Mouse (Mus musculus): ENCODE measurements around the gene St6gal1. TPM values are rescaled to one million over a fixed set of nuclear protein-coding genes. Genes with fewer than 3 reads are reported as not detected.

St6gal1 gene
- total and polyA plus RNA-seq, 2 experiments from 2014 or later, result 16.4 to 21.8 TPM

DNA sequence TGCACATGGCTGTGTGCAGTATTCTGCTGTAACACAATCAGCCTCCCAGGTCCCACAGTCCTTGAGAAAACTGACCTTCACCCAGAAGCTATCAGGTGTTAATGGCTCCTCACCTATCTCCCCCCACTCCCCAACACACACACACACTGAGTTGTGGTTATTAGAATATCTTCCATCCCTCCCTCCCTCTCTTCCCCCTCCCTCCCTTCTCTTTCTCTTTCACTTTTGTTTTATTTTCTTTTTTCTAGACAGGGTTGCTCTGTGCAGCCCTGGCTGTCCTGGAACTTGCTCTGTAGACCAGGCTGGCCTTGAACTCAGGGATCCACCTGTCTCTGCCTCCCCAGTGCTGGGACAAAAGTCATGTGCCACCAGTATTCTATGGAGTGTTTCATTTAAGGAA is 97.9 kb downstream of the St6gal1 start:
- TF ChIP-seq CTCF (IDR thresholded peaks at IDR 0.05; ENCODE audit: low read depth), result no peak
- no peaks in the 10 kb centered on the region for H3K27me3 ChIP-seq (ENCODE audit: insufficient read depth, low read length)
- no peak overlapping the region for H3K9ac ChIP-seq

GRCm38 (mm10) chr16:23323915-23324314 is 99.4 kb downstream of the St6gal1 start:
- Histone ChIP-seq H3K4me1 (ENCODE audit: insufficient read depth) (no peaks in the 10 kb centered on the region), H3K4me3 (ENCODE audit: low read depth, low read length) (no peak overlapping the region), H3K9ac (no peak overlapping the region), H3K4me2 (ENCODE audit: low read depth) (no peak overlapping the region), H3K9me3 (ENCODE audit: low read length) (no peaks in the 10 kb centered on the region), H3K27me3 (ENCODE audit: insufficient read depth, low read length) (no peaks in the 10 kb centered on the region), H3K27ac (ENCODE audit: low read depth, low read length) (no peak overlapping the region), H3K36me3 (ENCODE audit: insufficient read depth) (peaks cover 12% of the 10 kb centered on the region)
- ATAC-seq, result no peak; the same call in 1 of the 2 replicates
- no peak for DNase-seq
- WGBS, result 5% methylated on average over 3 of the region's 3 CpGs
- no peak for TF ChIP-seq CTCF (IDR thresholded peaks at IDR 0.05; ENCODE audit: low read depth)

More for the DNA sequence above, 97.9 kb downstream of the St6gal1 start:
- Histone ChIP-seq H3K36me3 (ENCODE audit: insufficient read depth) (peaks cover 19% of the 10 kb centered on the region), H3K4me2 (ENCODE audit: low read depth) (no peak overlapping the region), H3K27ac (ENCODE audit: low read depth, low read length) (no peak overlapping the region), H3K4me1 (ENCODE audit: insufficient read depth) (no peaks in the 10 kb centered on the region), H3K4me3 (ENCODE audit: low read depth, low read length) (no peak overlapping the region), H3K9me3 (ENCODE audit: low read length) (no peaks in the 10 kb centered on the region)
- DNase-seq (no peak), ATAC-seq (no peak)

GRCm38 (mm10) chr16:23324867-23325650 is 100.5 kb downstream of the St6gal1 start:
- 72% methylated on average over 6 of the region's 6 CpGs for WGBS
- ATAC-seq, result no peak
- H3K4me2 ChIP-seq (ENCODE audit: low read depth), result no peak overlapping the region

GRCm38 (mm10) chr16:23326664-23327063 is 102.1 kb downstream of the St6gal1 start:
- ATAC-seq (no peak), DNase-seq (no peak)
- WGBS, result 90% methylated on average over 6 of the region's 6 CpGs
- no peak for TF ChIP-seq CTCF (IDR thresholded peaks at IDR 0.05; ENCODE audit: low read depth)
- Histone ChIP-seq H3K27ac (ENCODE audit: low read depth, low read length) (no peak overlapping the region), H3K4me1 (ENCODE audit: insufficient read depth) (no peaks in the 10 kb centered on the region), H3K4me2 (ENCODE audit: low read depth) (no peak overlapping the region), H3K9ac (no peak overlapping the region), H3K9me3 (ENCODE audit: low read length) (no peaks in the 10 kb centered on the region), H3K4me3 (ENCODE audit: low read depth, low read length) (no peak overlapping the region), H3K27me3 (ENCODE audit: insufficient read depth, low read length) (no peaks in the 10 kb centered on the region), H3K36me3 (ENCODE audit: insufficient read depth) (peaks cover 11% of the 10 kb centered on the region)

More at GRCm38 (mm10) chr16:23324867-23325650, 100.5 kb downstream of the St6gal1 start:
- TF ChIP-seq CTCF (IDR thresholded peaks at IDR 0.05; ENCODE audit: low read depth), result no peak
- peaks cover 14% of the 10 kb centered on the region for H3K36me3 ChIP-seq (ENCODE audit: insufficient read depth)
- H3K4me3 ChIP-seq (ENCODE audit: low read depth, low read length), result no peak overlapping the region
- H3K9me3 ChIP-seq (ENCODE audit: low read length), result no peaks in the 10 kb centered on the region
- H3K4me1 ChIP-seq (ENCODE audit: insufficient read depth), result no peaks in the 10 kb centered on the region
- no peak overlapping the region for H3K27ac ChIP-seq (ENCODE audit: low read depth, low read length)
- H3K9ac ChIP-seq, result no peak overlapping the region
- H3K27me3 ChIP-seq (ENCODE audit: insufficient read depth, low read length), result no peaks in the 10 kb centered on the region
- DNase-seq, result no peak

- DNase-seq, result no peak
- no peak for TF ChIP-seq CTCF (IDR thresholded peaks at IDR 0.05; ENCODE audit: low read depth)
- WGBS, result 97% methylated on average over 7 of the region's 7 CpGs
- H3K36me3 ChIP-seq (ENCODE audit: insufficient read depth), result peaks cover 8% of the 10 kb centered on the region
- ATAC-seq, result no peak
- no peak overlapping the region for H3K4me3 ChIP-seq (ENCODE audit: low read depth, low read length)
- no peak overlapping the region for H3K9ac ChIP-seq
- no peaks in the 10 kb centered on the region for H3K27me3 ChIP-seq (ENCODE audit: insufficient read depth, low read length)
- H3K9me3 ChIP-seq (ENCODE audit: low read length), result no peaks in the 10 kb centered on the region
- H3K4me2 ChIP-seq (ENCODE audit: low read depth), result no peak overlapping the region
- H3K27ac ChIP-seq (ENCODE audit: low read depth, low read length), result no peak overlapping the region
- no peaks in the 10 kb centered on the region for H3K4me1 ChIP-seq (ENCODE audit: insufficient read depth)
These were observed 102.7 kb downstream of the St6gal1 start for GRCm38 (mm10) chr16:23327266-23327665.

GRCm38 (mm10) chr16:23328201-23328600 is 103.7 kb downstream of the St6gal1 start:
- ATAC-seq (no peak), DNase-seq (no peak)
- Histone ChIP-seq H3K36me3 (ENCODE audit: insufficient read depth) (peaks cover 13% of the 10 kb centered on the region), H3K27ac (ENCODE audit: low read depth, low read length) (no peak overlapping the region), H3K4me1 (ENCODE audit: insufficient read depth) (no peaks in the 10 kb centered on the region), H3K4me2 (ENCODE audit: low read depth) (no peak overlapping the region), H3K9ac (no peak overlapping the region), H3K27me3 (ENCODE audit: insufficient read depth, low read length) (no peaks in the 10 kb centered on the region), H3K4me3 (ENCODE audit: low read depth, low read length) (no peak overlapping the region), H3K9me3 (ENCODE audit: low read length) (no peaks in the 10 kb centered on the region)
- no peak for TF ChIP-seq CTCF (IDR thresholded peaks at IDR 0.05; ENCODE audit: low read depth)
- WGBS, result 94% methylated on average over 7 of the region's 7 CpGs

DNA sequence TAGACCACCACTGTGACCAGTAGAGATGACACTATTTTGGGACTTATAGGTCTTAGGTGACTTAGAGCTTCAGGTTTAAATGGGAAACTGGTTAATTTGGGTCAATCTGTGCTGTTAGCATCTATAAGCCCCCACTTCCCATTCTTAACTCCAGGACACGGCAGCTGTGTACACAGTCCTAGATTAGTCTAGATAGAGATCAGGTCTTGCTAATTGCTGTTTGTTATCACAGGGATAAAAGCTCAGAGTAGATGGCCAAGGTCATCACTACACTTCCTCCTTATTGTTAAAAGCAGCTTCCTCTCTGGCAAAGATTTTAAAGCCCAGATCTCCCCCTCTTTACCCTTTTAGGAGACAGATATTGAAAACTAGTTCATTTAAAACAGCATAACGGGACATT is 107.6 kb downstream of the St6gal1 start:
- H3K27me3 ChIP-seq (ENCODE audit: insufficient read depth, low read length), result no peaks in the 10 kb centered on the region
- H3K9ac ChIP-seq, result no peak overlapping the region
- no peak overlapping the region for H3K4me3 ChIP-seq (ENCODE audit: low read depth, low read length)
- H3K27ac ChIP-seq (ENCODE audit: low read depth, low read length), result no peak overlapping the region
- no peaks in the 10 kb centered on the region for H3K4me1 ChIP-seq (ENCODE audit: insufficient read depth)
- 79% methylated on average over 2 of the region's 2 CpGs for WGBS
- no peak for DNase-seq
- no peaks in the 10 kb centered on the region for H3K9me3 ChIP-seq (ENCODE audit: low read length)
- ATAC-seq, result no peak
- no peak overlapping the region for H3K4me2 ChIP-seq (ENCODE audit: low read depth)
- peaks cover 19% of the 10 kb centered on the region for H3K36me3 ChIP-seq (ENCODE audit: insufficient read depth)
- TF ChIP-seq CTCF (IDR thresholded peaks at IDR 0.05; ENCODE audit: low read depth), result no peak

Data from forebrain, postnatal 0 days (tissue).